Mouse (Mus musculus) adrenal gland, adult 8-10 months (tissue): ENCODE results near the gene Ibtk. TPM values are rescaled to one million over a fixed set of nuclear protein-coding genes. Genes with fewer than 3 reads are reported as not detected.
A peak's percentile ranks its signal among the peaks of the same experiment; 100 is the strongest.
"Not testable (repeated sequence)": the region's sequence is repeated elsewhere in the genome, so short reads cannot be mapped to it uniquely, and the experiment has no call there.

Source experiments
- DNase-seq: peaks from one replicate; pipeline ENCODE4 v3.0.0; 2022
- total RNA-seq, 4 experiments: library from RNA; stranded (reverse); gene quantifications; 2 replicates each; pipeline ENCODE4 v1.2.4; 2022

Gene Ibtk
- total RNA-seq = 10 to 100 TPM; 43.7 to 55.2 (median 52.1) TPM

- DNase-seq = peak; percentile 96
Observed at GRCm38 (mm10) chr9:85749142-85749921, at the start of gene Ibtk. TSS of gene Ibtk (minus strand) at chr9:85749334.

GRCm38 (mm10) chr9:85791521-85791920, 42.4 kb upstream of the Ibtk start:
- not testable (repeated sequence) for DNase-seq

DNA sequence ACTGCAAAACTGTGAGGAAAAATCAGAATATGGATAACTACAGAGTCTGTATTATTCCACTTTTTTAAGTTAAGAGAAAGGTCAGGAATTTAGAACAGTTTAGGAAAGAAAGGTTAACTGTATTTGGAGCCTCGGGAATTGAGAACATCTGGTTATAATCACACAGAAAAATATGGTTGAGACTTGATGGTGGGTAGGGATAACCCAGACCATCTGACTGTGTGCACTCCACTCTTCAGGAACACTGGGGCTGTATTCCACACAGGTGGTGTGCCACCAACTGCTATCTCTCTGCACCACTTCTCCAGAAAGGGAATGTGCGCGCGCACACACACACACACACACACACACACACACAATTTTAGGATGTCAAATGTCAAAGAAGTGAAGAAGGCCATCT, 31.1 kb upstream of the Ibtk start:
- no peak for DNase-seq

DNA sequence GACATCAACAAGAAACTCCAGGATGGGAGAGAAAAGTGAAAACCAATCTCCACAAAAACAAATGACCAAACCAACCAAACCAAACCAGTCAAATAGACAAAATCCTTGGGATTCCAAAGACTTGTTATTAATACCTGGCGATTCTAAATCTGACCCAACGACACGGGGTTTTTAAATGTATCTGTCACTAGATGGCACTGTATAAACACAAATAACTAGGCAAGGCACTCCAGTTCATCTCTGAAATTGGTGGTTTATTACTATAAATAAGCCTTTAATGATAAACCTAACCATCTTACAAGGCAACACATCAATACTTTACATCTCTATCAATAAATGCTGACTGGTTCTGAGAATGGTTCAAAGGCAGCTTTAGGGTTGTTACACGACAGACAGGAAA, 30.3 kb upstream of the Ibtk start:
- no peak for DNase-seq

GRCm38 (mm10) chr9:85777544-85777943, 28.4 kb upstream of the Ibtk start:
- DNase-seq = no peak

GRCm38 (mm10) chr9:85772280-85772679, 23.1 kb upstream of the Ibtk start:
- no peak for DNase-seq

GRCm38 (mm10) chr9:85771454-85771853, 22.3 kb upstream of the Ibtk start:
- no peak for DNase-seq

- no peak for DNase-seq
Observed at GRCm38 (mm10) chr9:85770369-85770768, 21.2 kb upstream of the Ibtk start.

DNA sequence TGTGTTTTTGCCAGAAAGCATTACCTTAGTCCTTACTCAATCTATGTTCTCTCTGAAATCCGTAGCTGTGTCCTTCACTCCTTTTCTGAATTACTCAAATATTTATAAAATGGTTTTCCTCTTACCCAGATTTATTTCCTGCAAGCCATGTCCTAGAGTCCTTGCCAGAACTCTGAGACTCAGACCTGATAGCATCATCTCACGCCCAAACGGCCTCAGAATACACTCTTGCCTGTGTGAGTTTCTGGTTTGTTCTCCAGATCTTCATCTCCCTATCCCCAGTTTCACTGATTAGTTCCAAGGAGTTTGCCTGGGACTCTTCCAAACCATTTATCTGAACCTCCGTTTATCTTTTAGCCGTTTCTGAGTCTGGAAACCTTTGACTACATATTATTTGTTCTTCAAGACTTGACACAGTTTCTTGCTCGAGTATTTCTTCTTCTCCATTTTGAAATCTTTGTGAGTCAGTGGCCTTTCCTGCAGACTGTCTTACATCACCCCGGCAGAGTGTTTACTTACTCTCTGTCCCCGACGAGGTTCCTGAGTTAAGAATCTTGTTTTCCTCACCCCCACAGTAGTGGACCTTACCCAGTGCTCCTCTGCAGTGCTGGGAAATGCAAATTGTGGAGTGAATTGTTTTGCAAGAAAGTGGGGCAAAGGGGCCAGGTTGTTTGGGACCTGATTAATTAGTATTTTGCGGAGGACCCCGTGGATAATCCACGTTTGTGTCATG, 20.1 kb upstream of the Ibtk start:
- DNase-seq = no peak

DNA sequence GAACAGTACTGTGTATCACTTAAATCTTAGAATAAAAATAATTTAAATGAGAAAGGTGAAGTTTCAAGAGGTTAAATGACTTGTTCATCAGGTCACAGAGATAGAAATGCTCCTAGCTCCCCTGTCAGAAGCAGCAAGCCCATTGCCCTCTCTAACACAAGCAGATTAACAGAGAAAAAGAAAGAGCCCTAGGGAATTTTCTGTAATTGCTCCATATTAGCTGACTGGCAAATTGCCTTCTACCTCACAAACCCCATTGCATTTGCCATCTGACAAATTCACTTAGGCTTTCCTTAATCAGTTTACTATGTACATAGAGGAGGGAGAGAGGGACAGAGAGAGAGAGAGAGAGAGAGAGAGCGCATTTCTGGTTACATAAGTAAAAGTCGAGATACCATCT, 18.1 kb upstream of the Ibtk start:
- DNase-seq = no peak

DNA sequence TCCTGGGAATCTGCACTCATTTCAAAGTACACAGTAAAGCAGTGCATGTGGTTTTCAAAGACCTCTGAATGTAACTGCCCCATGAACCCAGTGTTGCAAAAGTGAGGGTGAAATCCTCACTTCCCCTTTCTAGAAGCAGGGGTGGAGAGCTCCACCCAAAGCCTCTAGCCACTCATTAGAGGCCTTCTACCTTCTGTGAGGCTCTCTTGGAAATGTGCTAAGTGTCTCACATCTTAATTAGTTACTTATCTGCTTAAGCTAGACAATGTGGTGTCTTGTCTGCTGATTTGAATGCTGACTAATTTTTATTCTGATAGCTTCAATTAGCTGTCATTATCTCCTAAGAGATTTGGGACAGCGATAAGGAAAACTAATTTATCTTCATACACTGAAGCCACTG, 13.3 kb upstream of the Ibtk start:
- DNase-seq = no peak

DNA sequence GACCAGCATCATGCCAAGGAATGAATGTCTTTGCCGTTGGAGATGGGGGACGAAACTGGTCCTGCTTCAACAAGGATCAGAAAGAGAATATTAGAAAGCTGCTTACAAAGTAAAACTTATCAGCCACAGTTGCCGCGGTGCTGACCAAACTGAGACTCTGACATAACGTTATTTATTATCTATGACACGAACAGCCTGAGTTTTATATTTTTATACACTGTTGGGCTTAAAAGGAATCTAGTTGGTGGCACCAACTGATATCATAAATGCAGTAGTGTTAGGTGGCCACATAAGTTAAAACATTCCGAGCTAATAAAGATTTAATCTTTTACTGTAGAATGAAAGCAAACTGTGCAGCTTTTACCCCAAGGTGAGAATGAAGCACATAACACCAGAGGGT, 1.7 kb upstream of the Ibtk start:
- DNase-seq = no peak

DNA sequence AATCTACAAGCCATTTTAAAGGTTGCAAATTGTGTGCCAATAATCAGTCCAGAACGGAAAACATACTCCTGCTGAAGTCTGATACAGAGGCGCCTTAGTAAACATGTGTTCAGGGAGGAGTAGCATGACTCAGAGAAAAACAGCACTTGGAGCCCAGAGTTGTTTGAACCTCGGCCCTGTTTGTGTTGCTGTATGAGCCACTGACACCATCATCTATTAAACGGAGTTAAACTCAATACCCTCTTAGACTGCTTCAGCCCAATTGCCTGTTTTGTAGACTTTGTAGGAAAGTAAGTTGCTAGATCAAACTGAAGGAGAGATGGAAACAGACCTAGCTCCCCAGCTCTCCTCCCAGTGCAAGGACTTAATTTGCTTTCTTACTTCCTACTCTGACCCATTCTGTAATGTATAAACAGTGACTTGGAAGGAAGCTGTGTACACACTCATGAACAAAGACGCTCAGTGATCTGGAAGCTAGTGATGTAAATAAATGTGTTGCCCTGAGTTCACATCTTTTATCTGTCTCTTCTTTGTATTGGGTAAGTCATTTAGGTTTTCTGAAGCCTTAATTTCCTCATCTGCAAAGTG, 882 bp upstream of the Ibtk start:
- DNase-seq = no peak

GRCm38 (mm10) chr9:85748204-85749141, 661 bp downstream of the Ibtk start:
- peak; percentile 77 for DNase-seq

- no peak for DNase-seq
Observed at GRCm38 (mm10) chr9:85745566-85745965, 3.6 kb downstream of the Ibtk start.

DNA sequence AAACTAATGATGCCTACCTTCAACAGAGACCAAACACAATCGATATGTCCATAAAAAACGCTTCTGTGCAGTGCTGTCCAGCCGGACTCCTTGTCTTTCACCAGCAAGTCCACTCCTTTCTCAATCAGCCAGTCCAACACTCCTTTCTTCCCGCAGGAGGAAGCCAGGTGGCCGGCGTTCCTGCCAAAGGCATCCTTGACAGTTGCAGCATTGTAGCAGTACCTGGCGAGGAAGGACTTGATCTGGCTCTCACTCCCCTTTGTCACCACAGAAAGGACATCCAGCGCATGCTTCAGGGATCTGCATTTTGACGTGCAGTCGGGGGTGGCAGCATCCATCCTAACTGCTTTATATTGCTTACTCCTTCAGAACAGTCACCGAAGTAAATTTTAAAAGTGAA, 5.8 kb downstream of the Ibtk start:
- DNase-seq = no peak

- no peak for DNase-seq
Observed at GRCm38 (mm10) chr9:85742107-85742506, 7.0 kb downstream of the Ibtk start.

DNA sequence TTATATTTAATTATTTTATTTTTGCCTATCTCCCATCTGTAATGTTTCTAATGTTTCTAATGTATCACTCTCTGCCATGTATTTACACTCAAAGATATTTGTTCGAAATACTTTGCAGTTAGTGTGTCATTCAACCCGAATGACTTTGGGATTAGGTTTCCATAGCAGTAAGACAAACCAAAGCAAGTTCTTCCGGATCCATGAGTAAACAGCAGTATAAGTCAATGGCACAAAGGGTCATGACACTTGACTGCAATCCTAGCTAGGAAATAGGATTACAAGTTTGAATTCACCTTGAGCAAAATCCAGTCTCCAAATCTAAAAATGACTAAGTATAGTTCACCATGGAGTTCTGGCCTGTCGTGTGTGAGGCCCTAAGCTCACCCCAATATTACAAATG, 9.9 kb downstream of the Ibtk start:
- no peak for DNase-seq

- DNase-seq = no peak
Observed at GRCm38 (mm10) chr9:85734821-85735220, 14.3 kb downstream of the Ibtk start.

DNA sequence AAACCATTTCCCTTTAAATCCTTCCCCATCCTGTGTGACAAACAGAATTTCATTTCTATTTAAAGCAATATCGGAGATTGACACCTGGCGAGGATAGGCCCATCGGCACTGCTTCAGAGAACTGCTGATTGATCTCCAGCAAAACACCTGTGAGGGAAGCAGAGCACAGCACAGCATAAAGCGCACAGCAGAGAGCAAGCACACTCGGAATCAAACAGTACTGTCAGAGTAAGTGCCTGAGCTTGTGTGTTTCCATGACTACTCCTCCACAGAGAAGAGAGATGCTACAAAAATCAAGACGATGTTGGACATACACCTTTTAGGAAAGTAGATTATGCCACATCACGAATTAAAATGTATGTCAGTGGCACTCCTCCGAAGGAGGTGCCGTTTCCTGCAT, 25.1 kb downstream of the Ibtk start:
- no peak for DNase-seq

DNA sequence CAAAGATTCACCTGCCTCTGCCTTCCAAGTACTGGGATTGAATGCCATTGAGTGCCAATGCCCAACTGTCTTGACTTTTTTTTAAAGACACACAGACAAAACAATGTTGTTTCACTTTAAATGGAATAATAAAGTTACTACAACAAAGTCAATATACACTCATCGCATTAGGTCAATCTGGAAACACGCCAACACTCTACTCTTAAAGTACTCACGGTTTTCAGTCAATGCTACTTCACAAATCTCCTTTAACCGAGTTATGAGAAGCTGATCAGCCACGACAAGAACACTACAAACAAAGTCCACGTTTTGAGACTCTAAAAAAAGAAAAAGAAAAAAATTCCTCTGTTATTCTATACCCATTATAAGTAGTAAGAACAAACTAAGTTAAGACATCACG, 31.8 kb downstream of the Ibtk start:
- DNase-seq = no peak

DNA sequence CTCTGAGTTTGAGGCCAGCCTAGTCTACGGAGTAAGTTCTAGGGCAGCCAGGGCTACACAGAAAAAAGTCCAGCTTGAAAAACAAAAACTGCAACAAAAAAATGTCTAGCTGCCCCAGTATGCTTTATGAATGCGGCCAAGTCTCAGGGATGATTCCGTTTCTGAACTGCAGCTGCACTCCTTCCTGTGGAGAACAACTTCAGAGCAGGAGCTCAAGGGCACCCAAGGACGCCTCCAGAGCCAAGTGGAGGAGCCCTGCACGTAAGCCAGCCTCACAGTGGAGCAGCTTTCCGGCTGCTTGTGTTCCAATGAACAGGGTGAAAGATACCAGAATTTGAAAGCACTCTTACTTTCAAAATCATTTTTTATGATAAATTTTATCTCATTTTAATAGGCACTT, 41.8 kb downstream of the Ibtk start:
- no peak for DNase-seq

- no peak for DNase-seq
Observed at GRCm38 (mm10) chr9:85701981-85702380, 47.2 kb downstream of the Ibtk start.
